ENCODE assay signal across 8 mouse cellular contexts in the genomic region with DNA sequence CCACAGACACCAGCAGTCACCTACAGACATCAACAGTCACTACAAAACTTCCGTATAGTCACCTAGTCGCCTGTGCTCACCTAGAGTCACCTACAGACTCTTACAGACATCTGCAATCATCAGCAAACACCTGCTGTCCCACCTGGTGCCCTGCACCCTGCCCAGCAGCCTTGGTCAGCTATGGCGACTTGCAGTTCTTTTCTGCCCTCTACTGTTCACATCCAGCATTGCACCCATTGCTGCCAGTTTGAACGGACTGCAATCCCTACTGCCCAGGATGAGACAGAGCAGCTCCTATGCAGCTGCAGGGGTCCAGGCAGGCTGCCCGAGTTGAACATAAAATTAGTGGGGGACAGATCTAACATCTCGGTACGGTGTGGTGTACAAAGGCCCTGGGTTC. TPM values are rescaled to one million over a fixed set of nuclear protein-coding genes. Genes with fewer than 3 reads are reported as not detected.
A peak's percentile ranks its signal among the peaks of the same experiment; 100 is the strongest.
DNase-seq lines count a peak whose midpoint lies in the region; ATAC-seq and TF ChIP-seq lines count a peak whose summit lies in the region.
"Had no signal": no experiment of that assay in that cellular context is flagged by ENCODE, and none has a peak within 500 bp of the region (broad histone marks: within the 10 kb centered on the region; RNA-seq: fewer than 3 reads in every experiment).

No protein-coding gene starts in this region.

- TF ChIP-seq CTCF in spleen, adult 2 months (IDR thresholded peaks at IDR 0.05; ENCODE audit: extremely low read depth, insufficient read depth, insufficient read length, insufficient replicate concordance), result peak; percentile 96

- peaks cover 7% of the 10 kb centered on the region; the same call in 1 of the 2 replicates for H3K4me1 ChIP-seq in intestine, embryonic 15.5 days (replicated peaks)
- H3K4me1 ChIP-seq in midbrain, embryonic 13.5 days (replicated peaks), result no peaks in the 10 kb centered on the region
- H3K4me1 ChIP-seq in spleen, adult 2 months (ENCODE audit: control insufficient read depth, insufficient read depth, insufficient read length), result no peaks in the 10 kb centered on the region

- no peak overlapping the region for H3K9ac ChIP-seq in intestine, embryonic 15.5 days
- H3K9ac ChIP-seq in midbrain, embryonic 13.5 days (replicated peaks), result no peak overlapping the region

- peaks cover 44% of the 10 kb centered on the region for H3K27me3 ChIP-seq in intestine, embryonic 15.5 days (replicated peaks)
- peaks cover 49% of the 10 kb centered on the region for H3K27me3 ChIP-seq in midbrain, embryonic 13.5 days
- H3K27me3 ChIP-seq in spleen, adult 2 months (ENCODE audit: control insufficient read depth, insufficient read depth, low read length), result peaks cover 7% of the 10 kb centered on the region

- peak; percentile 88 for ATAC-seq in common myeloid progenitor, adult 5-6 weeks (replicated peaks; ENCODE audit: low read depth, poor library complexity, severe bottlenecking)
- peak; percentile 80 for ATAC-seq in intestine, embryonic 15.5 days
- peak; percentile 82 for ATAC-seq in midbrain, embryonic 13.5 days

- no peak overlapping the region for H3K4me2 ChIP-seq in intestine, embryonic 15.5 days (replicated peaks)
- H3K4me2 ChIP-seq in midbrain, embryonic 13.5 days (replicated peaks), result no peak overlapping the region

- intact Hi-C loops in gastrocnemius, postnatal 14 days (cut with DNase I; ENCODE audit: low total_unique reads), result loop anchor here (5.0 to 10.0 kb wide), 2 partner anchors 63 to 165 kb away; a partner anchor contains a TSS
- intact Hi-C loops in left cerebral cortex, postnatal 4 days (cut with DNase I), result loop anchor here (2.0 to 10.0 kb wide), 2 partner anchors 61 to 165 kb away; a partner anchor contains a TSS

- no peak overlapping the region for H3K4me3 ChIP-seq in intestine, embryonic 15.5 days (replicated peaks)
- no peak overlapping the region for H3K4me3 ChIP-seq in midbrain, embryonic 13.5 days (replicated peaks)
- H3K4me3 ChIP-seq in spleen, adult 2 months (ENCODE audit: extremely low read depth, insufficient read depth, insufficient read length), result no peak overlapping the region
- H3K4me3 ChIP-seq: myocyte had no signal

- peak; percentile 85 for DNase-seq in adrenal gland, adult 18-20 months (ENCODE audit: low spot score in 2 of 2)
- DNase-seq in gastrocnemius, postnatal 14 days, result peak; percentile 83
- DNase-seq in left cerebral cortex, postnatal 4 days, result peak; percentile 87
- DNase-seq in spleen, adult 2 months (ENCODE audit: low read depth in 1 of 2, low spot score in 2 of 2), result peak; percentile 62 to 75

- no peak for TF ChIP-seq POLR2A in spleen, adult 2 months (IDR thresholded peaks at IDR 0.05; ENCODE audit: low read depth, low read length)

- H3K9me3 ChIP-seq in intestine, embryonic 15.5 days, result no peaks in the 10 kb centered on the region
- H3K9me3 ChIP-seq in midbrain, embryonic 13.5 days, result no peaks in the 10 kb centered on the region

- WGBS in intestine, embryonic 15.5 days, result under 1% methylated on average over 7 of the region's 7 CpGs
- 4% methylated on average over 7 of the region's 7 CpGs for WGBS in midbrain, embryonic 13.5 days
- 4% methylated on average over 7 of the region's 7 CpGs for WGBS in spleen, adult 2 months

- no peak overlapping the region for H3K27ac ChIP-seq in intestine, embryonic 15.5 days
- H3K27ac ChIP-seq in midbrain, embryonic 13.5 days, result no peak overlapping the region
- no peak overlapping the region for H3K27ac ChIP-seq in spleen, adult 2 months (ENCODE audit: insufficient read depth, low read length)

- no peaks in the 10 kb centered on the region for H3K36me3 ChIP-seq in intestine, embryonic 15.5 days
- no peaks in the 10 kb centered on the region for H3K36me3 ChIP-seq in midbrain, embryonic 13.5 days
- no peaks in the 10 kb centered on the region for H3K36me3 ChIP-seq in spleen, adult 2 months (ENCODE audit: control insufficient read depth, insufficient read depth, low read length)

RNA-seq across cellular contexts. Expression of a gene that starts 5.3 kb away (rescaled TPM):
- 10 to 100 TPM; 69.1 to 78.7 TPM for total RNA-seq in adrenal gland, adult 18-20 months (2021)
- 13.7 and 18.2 TPM in 2 replicates for total RNA-seq in common myeloid progenitor, adult 5-6 weeks (2017)
- total RNA-seq in gastrocnemius, postnatal 14 days (2021), result 100 to 1,000 TPM; 262 to 320 TPM
- 52.8 and 56.0 TPM in 2 replicates for polyA plus RNA-seq in intestine, embryonic 15.5 days (2015; fragmentation: Nextera tagmentation; extraction: Ambion mirVana)
- 10 to 100 TPM; 29.5 to 31.1 TPM for total RNA-seq in left cerebral cortex, postnatal 4 days (2021)
- 13.1 and 15.2 TPM in 2 replicates for polyA plus RNA-seq in midbrain, embryonic 13.5 days (2015; fragmentation: Nextera tagmentation; extraction: Ambion mirVana)
- 26.0 and 32.4 TPM in 2 replicates for polyA plus RNA-seq in spleen, adult 2 months (2012; rRNA removed)

RNA-seq across cellular contexts. Expression of a gene that starts 32.4 kb away (rescaled TPM):
- under 1 TPM; 0.42 to 0.50 TPM for total RNA-seq in adrenal gland, adult 18-20 months (2021)
- 0.14 TPM in 1 of 2 replicates, not detected in the other for total RNA-seq in common myeloid progenitor, adult 5-6 weeks (2017)
- under 1 TPM; 0.09 to 0.23 TPM for total RNA-seq in gastrocnemius, postnatal 14 days (2021)
- 1.7 TPM in 2 replicates for polyA plus RNA-seq in intestine, embryonic 15.5 days (2015; fragmentation: Nextera tagmentation; extraction: Ambion mirVana)
- 100 to 1,000 TPM; 303 to 316 TPM for total RNA-seq in left cerebral cortex, postnatal 4 days (2021)
- polyA plus RNA-seq in midbrain, embryonic 13.5 days (2015; fragmentation: Nextera tagmentation; extraction: Ambion mirVana), result 75.5 and 79.4 TPM in 2 replicates
- polyA plus RNA-seq in spleen, adult 2 months (2012; rRNA removed), result 0.33 and 0.70 TPM in 2 replicates

RNA-seq across cellular contexts. Expression of a gene that starts 46.1 kb away (rescaled TPM):
- total RNA-seq in adrenal gland, adult 18-20 months (2021), result 100 to 1,000 TPM; 106 to 118 TPM
- total RNA-seq in common myeloid progenitor, adult 5-6 weeks (2017), result 46.6 and 52.9 TPM in 2 replicates
- 10 to 100 TPM; 39.1 to 47.3 TPM for total RNA-seq in gastrocnemius, postnatal 14 days (2021)
- 98.5 and 118 TPM in 2 replicates for polyA plus RNA-seq in intestine, embryonic 15.5 days (2015; fragmentation: Nextera tagmentation; extraction: Ambion mirVana)
- 100 to 1,000 TPM; 104 to 105 TPM for total RNA-seq in left cerebral cortex, postnatal 4 days (2021)
- 57.1 and 58.2 TPM in 2 replicates for polyA plus RNA-seq in midbrain, embryonic 13.5 days (2015; fragmentation: Nextera tagmentation; extraction: Ambion mirVana)
- 198 and 259 TPM in 2 replicates for polyA plus RNA-seq in spleen, adult 2 months (2012; rRNA removed)

RNA-seq across cellular contexts. Expression of a gene that starts 49.8 kb away (rescaled TPM):
- 1 to 10 TPM; 1.3 to 1.4 TPM for total RNA-seq in adrenal gland, adult 18-20 months (2021)
- total RNA-seq in common myeloid progenitor, adult 5-6 weeks (2017), result 10.3 and 14.4 TPM in 2 replicates
- under 1 TPM; 0.64 to 0.86 TPM for total RNA-seq in gastrocnemius, postnatal 14 days (2021)
- polyA plus RNA-seq in intestine, embryonic 15.5 days (2015; fragmentation: Nextera tagmentation; extraction: Ambion mirVana), result 1.0 and 1.1 TPM in 2 replicates
- total RNA-seq in left cerebral cortex, postnatal 4 days (2021), result under 1 TPM; 0.14 to 0.66 TPM
- 0.64 and 0.77 TPM in 2 replicates for polyA plus RNA-seq in midbrain, embryonic 13.5 days (2015; fragmentation: Nextera tagmentation; extraction: Ambion mirVana)
- 127 and 168 TPM in 2 replicates for polyA plus RNA-seq in spleen, adult 2 months (2012; rRNA removed)
- polyA plus RNA-seq: myocyte had no signal

RNA-seq across cellular contexts. Expression of a gene that starts 57.3 kb away (rescaled TPM):
- 1 to 10 TPM; 1.1 to 1.2 TPM for total RNA-seq in adrenal gland, adult 18-20 months (2021)
- 5.0 and 13.2 TPM in 2 replicates for total RNA-seq in common myeloid progenitor, adult 5-6 weeks (2017)
- total RNA-seq in gastrocnemius, postnatal 14 days (2021), result under 1 TPM; 0.45 to 0.91 TPM
- 235 and 288 TPM in 2 replicates for polyA plus RNA-seq in intestine, embryonic 15.5 days (2015; fragmentation: Nextera tagmentation; extraction: Ambion mirVana)
- total RNA-seq in left cerebral cortex, postnatal 4 days (2021), result 1 to 10 TPM; 1.5 to 2.3 TPM
- 1.4 and 1.9 TPM in 2 replicates for polyA plus RNA-seq in midbrain, embryonic 13.5 days (2015; fragmentation: Nextera tagmentation; extraction: Ambion mirVana)
- polyA plus RNA-seq in spleen, adult 2 months (2012; rRNA removed), result 18.3 and 22.9 TPM in 2 replicates

Comparison
In these comparisons a context has a peak if more than half of its experiments do, and no peak if none do; other contexts are left out.
1. RNA of a gene that starts 32.4 kb away (total RNA-seq): 303 to 316 TPM in left cerebral cortex, postnatal 4 days; 0.42 to 0.50 TPM in adrenal gland, adult 18-20 months, 0.09 to 0.23 TPM in gastrocnemius, postnatal 14 days and 0.14 TPM in common myeloid progenitor, adult 5-6 weeks; every median in the first group is over 100 times any median in the second.
2. Peak in every context shown above with its lines, with median percentiles within 50 percentile points of each other: DNase-seq and ATAC-seq.